Mouse (Mus musculus): ENCODE results near the gene Rell1. TPM values are rescaled to one million over a fixed set of nuclear protein-coding genes. Genes with fewer than 3 reads are reported as not detected.

Gene Rell1
- total RNA-seq, 2 experiments from 2014 or later, result 45.3 to 64.4 TPM

GRCm38 (mm10) chr5:63956411-63956810 lies 12.3 kb downstream of the Rell1 start:
- ATAC-seq (replicated peaks; ENCODE audit: low FRiP score, poor library complexity, severe bottlenecking), result no peak

- ATAC-seq (replicated peaks; ENCODE audit: low FRiP score, poor library complexity, severe bottlenecking), result no peak
Observed at GRCm38 (mm10) chr5:63953401-63954032, 15.2 kb downstream of the Rell1 start.

GRCm38 (mm10) chr5:63952039-63952438 lies 16.7 kb downstream of the Rell1 start:
- ATAC-seq (replicated peaks; ENCODE audit: low FRiP score, poor library complexity, severe bottlenecking), result no peak

GRCm38 (mm10) chr5:63951421-63951911 lies 17.2 kb downstream of the Rell1 start:
- no peak for ATAC-seq (replicated peaks; ENCODE audit: low FRiP score, poor library complexity, severe bottlenecking)

GRCm38 (mm10) chr5:63949195-63949594 lies 19.5 kb downstream of the Rell1 start:
- no peak for ATAC-seq (replicated peaks; ENCODE audit: low FRiP score, poor library complexity, severe bottlenecking)

- ATAC-seq (replicated peaks; ENCODE audit: low FRiP score, poor library complexity, severe bottlenecking), result no peak
Observed at GRCm38 (mm10) chr5:63947526-63947925, 21.2 kb downstream of the Rell1 start.

- no peak for ATAC-seq (replicated peaks; ENCODE audit: low FRiP score, poor library complexity, severe bottlenecking)
Observed at GRCm38 (mm10) chr5:63943291-63943690, 25.4 kb downstream of the Rell1 start.

GRCm38 (mm10) chr5:63941891-63942290 lies 26.8 kb downstream of the Rell1 start:
- no peak for ATAC-seq (replicated peaks; ENCODE audit: low FRiP score, poor library complexity, severe bottlenecking)

GRCm38 (mm10) chr5:63938575-63938974 lies 30.1 kb downstream of the Rell1 start:
- ATAC-seq (replicated peaks; ENCODE audit: low FRiP score, poor library complexity, severe bottlenecking), result no peak

GRCm38 (mm10) chr5:63936740-63937139 lies 32.0 kb downstream of the Rell1 start:
- no peak for ATAC-seq (replicated peaks; ENCODE audit: low FRiP score, poor library complexity, severe bottlenecking)

- ATAC-seq (replicated peaks; ENCODE audit: low FRiP score, poor library complexity, severe bottlenecking), result no peak
Observed at GRCm38 (mm10) chr5:63935581-63935980, 33.1 kb downstream of the Rell1 start.

GRCm38 (mm10) chr5:63932829-63933228 lies 35.9 kb downstream of the Rell1 start:
- ATAC-seq (replicated peaks; ENCODE audit: low FRiP score, poor library complexity, severe bottlenecking), result no peak

GRCm38 (mm10) chr5:63930824-63931358 lies 37.8 kb downstream of the Rell1 start:
- no peak for ATAC-seq (replicated peaks; ENCODE audit: low FRiP score, poor library complexity, severe bottlenecking)

- ATAC-seq (replicated peaks; ENCODE audit: low FRiP score, poor library complexity, severe bottlenecking), result no peak
Observed at GRCm38 (mm10) chr5:63925035-63925628, 43.6 kb downstream of the Rell1 start.

GRCm38 (mm10) chr5:63923305-63924025 lies 45.2 kb downstream of the Rell1 start:
- ATAC-seq (replicated peaks; ENCODE audit: low FRiP score, poor library complexity, severe bottlenecking), result no peak

- ATAC-seq (replicated peaks; ENCODE audit: low FRiP score, poor library complexity, severe bottlenecking), result no peak
Observed at GRCm38 (mm10) chr5:63918201-63918600, 50.5 kb downstream of the Rell1 start.

- no peak for ATAC-seq (replicated peaks; ENCODE audit: low FRiP score, poor library complexity, severe bottlenecking)
Observed at GRCm38 (mm10) chr5:63916457-63917139, 52.1 kb downstream of the Rell1 start.

GRCm38 (mm10) chr5:63914896-63915295 lies 53.8 kb downstream of the Rell1 start:
- ATAC-seq (replicated peaks; ENCODE audit: low FRiP score, poor library complexity, severe bottlenecking), result no peak

GRCm38 (mm10) chr5:63910171-63910960 lies 58.3 kb downstream of the Rell1 start:
- no peak for ATAC-seq (replicated peaks; ENCODE audit: low FRiP score, poor library complexity, severe bottlenecking)
